Mouse (Mus musculus): ENCODE measurements at regions not wholly inside any gene's neighbourhood (a gene's known extent, or its start where the extent isn't known, plus 50 kb on each side); places are given as distances from the start of the nearest gene placed in this dataset.
"Not testable (repeated sequence)": the region's sequence is repeated elsewhere in the genome, so short reads cannot be mapped to it uniquely, and the experiment has no call there.

DNA sequence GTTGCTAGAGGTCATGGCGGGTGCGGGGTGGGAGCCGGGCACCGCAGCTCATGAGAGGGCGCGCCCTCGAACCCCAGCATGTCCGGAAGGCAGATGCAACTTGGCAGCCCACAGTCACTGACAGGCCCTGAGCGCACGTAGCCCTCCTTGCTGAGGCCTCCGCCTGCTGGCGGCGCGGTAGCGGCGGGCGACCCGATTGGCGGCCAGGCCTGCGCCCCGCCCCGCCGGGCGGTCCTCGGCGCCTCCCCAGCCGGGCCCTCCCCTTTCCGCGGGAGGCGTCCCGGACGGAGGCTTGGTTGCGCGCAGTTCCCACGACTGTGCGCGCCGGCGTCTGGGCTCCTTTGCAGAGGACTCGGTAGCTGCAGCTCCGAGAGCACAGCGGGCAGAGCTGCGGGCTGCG lies 301.9 kb downstream of the Hpcal1 start:
- Histone ChIP-seq H3K4me3 (ENCODE audit: low read depth, low read length) (peak overlapping the region; percentile 60), H3K9ac (ENCODE audit: low read depth, poor library complexity, severe bottlenecking) (peak overlapping the region; percentile 73)
- not testable (repeated sequence) for H3K27me3 ChIP-seq (ENCODE audit: control insufficient read depth, insufficient read depth, low read length, poor library complexity, severe bottlenecking); H3K9me3 ChIP-seq (replicated peaks; ENCODE audit: control insufficient read depth, insufficient read depth, low read length, poor library complexity, severe bottlenecking); H3K27ac ChIP-seq (ENCODE audit: insufficient read depth, low read length); H3K36me3 ChIP-seq (ENCODE audit: control insufficient read depth, insufficient read depth, low read length, poor library complexity, severe bottlenecking); H3K4me1 ChIP-seq (ENCODE audit: control insufficient read depth, insufficient read depth, low read length)
- TF ChIP-seq EP300 (IDR thresholded peaks at IDR 0.05; ENCODE audit: insufficient read depth, low read depth, low read length) = 0 out of 2 replicates have a peak, but pooled peaks have one; percentile 6

DNA sequence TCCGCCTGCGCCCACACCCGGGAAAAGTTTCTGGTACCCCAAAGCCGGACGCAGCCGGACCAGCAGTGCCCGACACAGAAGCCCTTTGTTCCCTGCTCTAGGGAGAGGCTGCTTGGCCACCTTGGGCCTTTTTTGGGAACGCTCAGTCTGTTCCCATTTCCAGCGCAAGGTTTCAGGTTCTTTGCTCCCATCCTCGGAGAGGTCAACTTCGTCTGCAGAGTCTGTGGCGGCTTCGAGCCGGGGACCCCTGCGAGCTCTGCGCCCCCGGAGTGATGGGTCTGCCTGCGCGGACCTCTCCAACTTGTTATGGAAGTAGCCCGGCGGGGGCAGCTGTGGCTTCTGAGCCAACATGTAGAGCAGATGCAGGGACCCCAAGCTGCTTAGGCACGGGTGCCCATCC lies 302.7 kb downstream of the Hpcal1 start:
- not testable (repeated sequence) for H3K9me3 ChIP-seq (replicated peaks; ENCODE audit: control insufficient read depth, insufficient read depth, low read length, poor library complexity, severe bottlenecking); H3K4me1 ChIP-seq (ENCODE audit: control insufficient read depth, insufficient read depth, low read length); H3K27me3 ChIP-seq (ENCODE audit: control insufficient read depth, insufficient read depth, low read length, poor library complexity, severe bottlenecking); H3K27ac ChIP-seq (ENCODE audit: insufficient read depth, low read length); H3K36me3 ChIP-seq (ENCODE audit: control insufficient read depth, insufficient read depth, low read length, poor library complexity, severe bottlenecking)
- peak overlapping the region; percentile 73 for H3K9ac ChIP-seq (ENCODE audit: low read depth, poor library complexity, severe bottlenecking)
- peak overlapping the region; percentile 60 for H3K4me3 ChIP-seq (ENCODE audit: low read depth, low read length)
